Mouse (Mus musculus) lung, postnatal 14 days (tissue): ENCODE measurements around the gene Gsg1l2.

ENCODE experiments used
- DNase-seq: peaks from one replicate; pipeline ENCODE4 v3.0.0; 2021

Gsg1l2 gene

GRCm38 (mm10) chr11:67774379-67774778 is at the start of gene Gsg1l2:
Gene Gsg1l2 (plus strand): TSS chr11:67774608.
- DNase-seq, result no peak

DNA sequence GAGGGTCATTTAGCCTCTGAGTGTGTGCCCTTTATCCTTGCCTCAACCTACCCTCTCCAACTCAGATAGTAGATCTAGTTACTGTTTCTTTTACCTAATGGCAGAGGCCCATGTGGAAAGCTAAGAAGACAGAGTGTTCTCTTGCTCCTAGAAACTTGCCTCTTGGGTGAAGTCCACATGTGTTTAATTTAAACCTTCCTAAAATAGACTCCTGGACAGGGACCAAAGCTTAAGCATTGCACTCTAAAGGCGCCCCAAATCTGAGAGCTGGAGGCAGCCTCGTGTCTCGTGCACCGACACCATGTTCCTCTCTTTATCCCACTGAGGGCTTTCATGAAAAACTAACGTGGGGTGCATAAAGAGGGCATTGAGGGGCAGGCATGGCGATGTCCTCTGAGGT is 47.3 kb upstream of the Gsg1l2 start:
- no peak for DNase-seq

DNA sequence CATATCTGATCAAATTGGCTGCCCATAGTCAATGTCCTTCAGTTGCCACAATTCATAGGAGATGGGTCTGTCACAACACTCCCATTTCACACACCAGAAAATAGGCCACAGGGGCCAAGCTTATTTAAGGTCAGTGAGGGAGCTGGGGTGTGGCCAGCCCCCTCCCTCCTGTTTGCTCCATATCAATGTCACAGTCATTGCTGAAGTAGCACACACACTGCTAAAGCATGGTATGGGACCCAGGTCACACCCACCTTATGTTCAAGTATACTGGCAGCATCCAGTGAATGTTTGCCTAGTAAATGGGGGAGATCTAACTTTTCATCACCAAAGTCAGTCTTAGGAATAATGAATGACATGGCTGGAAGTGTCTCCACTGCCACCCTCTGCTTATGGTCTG is 45.7 kb upstream of the Gsg1l2 start:
- no peak for DNase-seq

DNA sequence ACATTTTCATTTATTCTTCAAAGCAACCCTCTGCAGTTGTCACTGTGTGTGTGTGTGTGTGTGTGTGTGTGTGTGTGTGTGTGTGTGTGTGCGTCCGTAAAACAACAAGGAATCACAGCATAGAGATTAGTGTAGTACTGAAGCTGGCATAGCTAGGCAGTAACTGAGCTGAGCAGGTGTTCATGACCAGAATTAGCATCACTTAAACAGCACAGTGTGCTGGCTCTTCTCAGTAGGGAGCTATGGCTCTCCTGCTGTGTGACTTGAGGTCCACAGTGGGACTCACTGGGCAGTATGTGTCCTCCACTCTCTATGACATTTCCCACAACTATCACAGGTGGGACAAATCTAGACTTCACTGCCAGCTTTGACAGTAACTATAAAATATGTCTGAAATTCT is 43.4 kb upstream of the Gsg1l2 start:
- no peak for DNase-seq

DNA sequence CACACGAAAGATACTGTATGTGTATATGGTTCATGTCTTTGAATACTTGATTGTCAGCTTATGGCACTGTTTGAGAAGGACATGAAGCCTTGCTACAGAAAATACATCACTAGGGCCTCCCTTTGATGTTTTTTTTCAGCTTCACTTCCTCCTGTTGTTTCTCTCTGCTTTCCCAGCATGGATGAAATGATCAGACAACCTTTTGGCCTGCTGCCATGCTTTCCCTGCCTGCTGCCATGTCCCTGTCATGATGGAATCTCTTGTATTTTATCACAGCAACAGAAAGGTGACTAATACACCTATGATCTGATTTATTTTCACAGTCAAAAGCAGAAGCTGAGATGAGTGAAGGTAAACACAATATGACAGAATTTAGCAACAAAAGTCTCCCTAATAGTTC is 40.7 kb upstream of the Gsg1l2 start:
- DNase-seq, result no peak

GRCm38 (mm10) chr11:67734597-67734996 is 39.8 kb upstream of the Gsg1l2 start:
- DNase-seq, result no peak

GRCm38 (mm10) chr11:67738345-67738744 is 36.1 kb upstream of the Gsg1l2 start:
- DNase-seq, result no peak

DNA sequence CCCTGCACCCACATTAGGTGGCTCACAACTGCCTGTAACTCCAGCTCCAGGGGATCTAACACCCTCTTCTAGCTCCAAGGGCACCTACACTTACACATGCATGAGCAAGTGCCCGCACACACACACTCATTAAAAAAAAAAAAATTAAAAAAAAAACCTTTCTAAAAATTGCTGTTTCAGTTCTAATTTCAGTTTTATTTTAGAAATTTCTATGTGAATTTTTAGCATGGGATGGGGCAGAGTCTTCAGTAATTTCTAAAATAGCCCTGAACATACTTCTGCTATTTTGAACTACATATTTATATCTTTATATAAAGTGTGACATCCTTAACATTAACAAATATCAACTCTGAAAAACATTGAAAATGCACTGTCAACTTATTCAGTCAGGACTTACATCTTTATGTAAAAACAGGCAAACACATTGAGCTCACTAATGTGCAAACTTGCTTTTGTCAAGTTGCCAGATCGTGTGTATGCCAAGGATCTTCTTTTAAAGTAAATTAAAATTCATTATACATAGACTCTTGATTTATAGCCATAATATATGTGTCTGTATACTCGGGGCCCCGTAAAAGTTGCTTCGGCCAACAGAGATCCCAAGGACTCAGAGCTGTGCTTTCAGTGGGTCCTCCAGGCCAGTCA is 35.4 kb upstream of the Gsg1l2 start:
- DNase-seq, result no peak

DNA sequence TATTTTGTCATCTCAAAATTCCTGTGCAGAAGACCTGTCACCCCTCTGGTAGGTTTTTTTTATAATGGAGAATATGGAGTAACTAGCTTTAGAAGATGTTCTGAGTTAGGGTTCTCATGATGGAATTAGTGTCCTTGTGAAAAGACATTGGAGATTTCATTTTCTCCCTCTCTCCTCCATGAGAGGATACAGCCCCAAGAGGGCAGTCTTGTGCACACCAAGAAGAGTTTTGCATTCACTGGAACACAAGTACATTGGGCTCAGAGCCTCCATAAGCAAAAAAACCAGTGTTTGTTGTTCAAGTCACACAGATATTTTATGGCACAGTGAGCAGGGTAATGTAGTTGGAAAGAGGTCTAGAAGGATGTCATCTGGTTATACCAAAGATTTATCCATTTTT is 32.8 kb upstream of the Gsg1l2 start:
- DNase-seq, result no peak

DNA sequence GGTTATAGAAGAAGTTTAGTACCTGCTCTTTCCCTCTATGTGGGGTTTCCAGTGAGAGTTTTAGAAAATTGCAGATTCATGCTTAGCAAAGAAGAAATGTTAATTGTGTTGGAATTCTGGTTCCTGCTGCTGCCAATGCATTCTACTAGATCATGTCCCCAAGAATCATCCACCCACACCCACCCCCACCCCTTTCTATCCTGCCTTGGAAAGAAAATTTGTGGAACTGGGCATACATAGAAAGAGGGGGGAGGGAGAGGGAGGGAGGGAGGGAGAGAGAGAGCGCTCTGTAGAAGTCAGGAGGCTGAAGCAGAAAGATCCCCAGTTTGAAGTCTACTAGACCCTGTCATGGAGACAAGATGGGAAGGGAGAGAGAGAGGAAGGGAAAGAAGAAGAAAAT is 18.1 kb upstream of the Gsg1l2 start:
- DNase-seq, result no peak

- DNase-seq, result peak; percentile 5
Observed at GRCm38 (mm10) chr11:67757373-67758167, 16.8 kb upstream of the Gsg1l2 start.

GRCm38 (mm10) chr11:67771053-67771452 is 3.4 kb upstream of the Gsg1l2 start, which contains the start of gene Glp2r:
Gene Glp2r (minus strand): TSS chr11:67771153.
- no peak for DNase-seq

GRCm38 (mm10) chr11:67771691-67772090 is 2.7 kb upstream of the Gsg1l2 start:
- no peak for DNase-seq

DNA sequence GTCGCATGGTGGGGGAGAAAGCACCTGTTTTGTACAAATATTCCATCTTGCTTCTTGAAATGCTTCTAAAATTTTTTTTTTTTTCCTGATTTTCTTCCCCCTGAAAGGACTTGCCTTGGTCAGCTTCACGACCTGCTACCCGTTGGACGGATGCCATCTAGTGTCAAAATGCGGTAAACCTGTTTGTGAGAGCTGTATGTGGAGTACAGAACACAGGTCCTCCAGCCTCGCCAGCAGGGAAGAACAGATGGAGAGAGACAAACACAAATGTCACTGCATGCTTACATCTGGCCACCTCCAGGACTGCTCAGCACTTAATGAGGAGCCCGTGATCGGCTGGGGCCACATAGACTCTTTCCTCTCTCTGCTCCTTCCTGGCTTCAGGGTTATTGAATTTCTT is 1.8 kb upstream of the Gsg1l2 start:
- DNase-seq, result peak; percentile 40

DNA sequence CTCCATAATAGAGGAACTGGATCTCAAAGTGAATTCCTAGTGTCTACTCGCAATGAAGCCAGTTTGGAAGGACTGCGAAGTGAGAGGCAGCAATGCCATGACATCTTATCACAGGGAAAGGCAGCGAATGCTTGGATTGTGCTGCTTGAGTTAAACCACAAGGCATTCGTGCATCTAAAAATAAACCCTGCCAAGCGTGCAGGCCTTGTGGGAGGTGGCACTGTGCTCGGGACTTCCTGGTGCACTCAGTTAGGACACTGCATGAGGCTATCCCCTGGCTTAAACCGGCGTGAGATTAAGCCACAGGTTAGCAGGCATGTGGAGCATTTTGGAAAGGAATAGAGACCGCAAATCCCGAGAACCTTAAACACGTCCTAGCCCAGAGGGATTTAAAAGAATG is 15.8 kb downstream of the Gsg1l2 start:
- no peak for DNase-seq

DNA sequence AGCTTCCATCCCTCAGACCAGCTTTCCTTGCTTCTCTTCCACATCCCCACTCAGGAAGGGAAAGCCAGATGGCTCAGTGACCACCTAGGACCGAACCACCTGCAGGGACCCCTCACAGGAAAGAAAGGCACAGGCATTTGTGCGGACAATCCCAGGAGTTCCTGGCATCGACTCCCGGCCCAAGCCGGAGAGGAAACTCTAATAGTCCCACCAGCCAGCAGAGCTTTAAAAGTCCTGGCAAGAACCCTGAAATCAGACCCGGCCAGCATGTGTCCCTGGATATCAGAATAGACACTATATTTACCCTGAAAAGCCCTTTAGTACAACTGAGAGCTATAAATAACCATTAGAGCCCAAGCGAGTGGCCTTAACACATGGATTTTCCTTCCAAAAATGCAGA is 23.5 kb downstream of the Gsg1l2 start, which contains the start of gene Dhrs7c:
Gene Dhrs7c (plus strand): TSS at position 257 of the 400 bp plus-strand sequence.
- no peak for DNase-seq

DNA sequence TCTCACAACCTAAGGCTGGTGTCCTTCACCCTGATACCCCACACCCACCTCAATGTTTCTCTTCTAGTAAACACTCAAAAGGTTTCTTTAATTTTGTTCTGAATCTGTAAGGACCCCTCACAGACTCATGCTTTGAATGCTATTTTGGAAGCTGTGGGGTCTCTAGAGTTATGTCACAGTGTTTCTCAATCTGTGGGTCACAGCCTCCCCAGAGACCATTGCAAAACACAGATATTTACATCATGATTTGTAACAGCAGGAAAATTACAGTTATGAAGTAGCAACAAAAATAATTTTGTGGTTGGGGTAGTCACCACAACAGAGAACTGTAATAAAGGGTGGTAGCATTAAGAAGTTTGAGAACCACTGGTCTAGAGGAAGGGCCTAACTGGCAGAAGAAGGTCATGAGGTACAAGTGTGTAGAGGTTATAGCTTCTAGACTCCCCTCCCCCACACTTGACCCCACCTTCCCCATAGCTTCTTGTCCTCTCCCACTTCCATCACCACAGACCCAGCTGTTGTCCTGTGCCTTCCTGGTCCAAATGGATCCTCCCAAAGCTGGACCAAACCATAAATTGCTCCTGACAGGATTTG is 25.8 kb downstream of the Gsg1l2 start:
- no peak for DNase-seq

DNA sequence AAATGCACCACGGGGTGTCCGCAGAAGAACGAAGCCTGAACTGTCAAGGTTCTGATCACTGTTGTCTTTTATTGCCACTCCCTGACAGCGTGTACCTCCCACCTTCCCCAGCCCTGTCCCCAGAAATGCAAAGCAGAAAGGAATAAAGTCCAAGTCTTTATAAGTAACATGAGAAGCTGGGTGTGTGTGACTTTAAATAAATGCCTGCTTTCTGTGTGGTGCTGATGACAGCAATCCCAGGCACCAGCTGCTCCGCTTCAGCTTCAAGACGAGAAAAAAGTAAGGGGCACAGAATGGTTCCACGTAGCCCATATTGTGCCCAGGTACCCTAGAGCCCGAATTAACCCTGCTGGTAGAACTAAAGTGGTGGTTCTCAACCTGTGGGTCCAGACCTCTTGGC is 26.8 kb downstream of the Gsg1l2 start:
- no peak for DNase-seq

DNA sequence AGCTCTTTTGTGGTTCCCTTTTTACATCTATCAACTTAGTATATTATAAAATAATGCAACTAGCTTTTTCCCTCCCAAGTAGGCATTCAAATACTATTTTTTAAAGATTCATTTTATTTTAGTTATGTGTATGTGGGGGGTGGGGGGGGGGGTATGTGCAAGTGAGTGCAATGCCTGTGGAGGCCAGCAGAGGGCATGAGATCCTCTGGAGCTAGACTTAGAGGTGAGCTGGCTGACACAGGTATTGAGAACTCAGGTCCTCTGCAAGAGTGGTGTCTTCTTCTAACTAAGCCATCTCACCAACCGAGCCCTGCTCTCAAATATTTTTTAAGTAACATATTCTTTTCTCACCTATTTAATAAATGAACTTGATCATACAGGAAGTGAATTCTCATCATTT is 31.1 kb downstream of the Gsg1l2 start:
- no peak for DNase-seq

DNA sequence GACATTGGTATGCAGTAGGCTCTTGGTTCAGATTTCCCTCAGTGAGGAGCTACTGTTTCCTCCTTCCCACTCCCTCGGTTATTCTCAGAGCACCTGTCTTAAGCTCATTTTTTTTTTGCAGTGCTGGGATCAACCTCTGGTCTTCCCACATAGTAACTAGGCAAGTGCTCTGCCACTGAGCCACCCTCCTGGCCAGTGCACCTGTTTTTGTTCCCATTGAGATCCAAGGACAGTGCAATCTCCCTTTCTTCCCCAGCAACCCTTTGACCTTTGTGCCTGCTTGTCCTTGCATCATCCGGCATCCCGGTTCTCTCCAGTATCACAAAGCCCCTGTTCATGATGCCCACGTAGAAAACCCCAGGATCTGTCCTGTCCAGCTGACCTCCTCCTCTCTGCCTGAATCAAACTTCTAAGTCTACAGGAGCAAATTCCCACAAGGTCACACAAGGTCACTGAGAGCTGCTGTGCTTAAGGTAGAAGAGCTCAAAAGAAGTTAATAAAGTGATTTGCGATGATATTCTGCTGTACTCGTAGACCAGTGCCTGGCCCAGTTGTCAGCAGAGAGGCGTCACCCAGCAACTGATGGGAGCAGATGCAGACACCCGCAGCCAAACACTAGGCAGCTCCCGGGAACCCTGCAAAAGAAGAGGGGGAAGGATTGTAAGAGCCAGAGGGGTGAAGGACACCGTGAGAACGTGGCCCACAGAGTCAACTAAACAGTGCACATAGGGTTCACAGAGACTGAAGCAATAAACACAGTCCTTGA is 32.6 kb downstream of the Gsg1l2 start:
- no peak for DNase-seq

- DNase-seq, result no peak
Observed at GRCm38 (mm10) chr11:67808051-67808450, 33.6 kb downstream of the Gsg1l2 start.

GRCm38 (mm10) chr11:67811535-67811934 is 37.1 kb downstream of the Gsg1l2 start:
- DNase-seq, result peak; percentile 28

DNA sequence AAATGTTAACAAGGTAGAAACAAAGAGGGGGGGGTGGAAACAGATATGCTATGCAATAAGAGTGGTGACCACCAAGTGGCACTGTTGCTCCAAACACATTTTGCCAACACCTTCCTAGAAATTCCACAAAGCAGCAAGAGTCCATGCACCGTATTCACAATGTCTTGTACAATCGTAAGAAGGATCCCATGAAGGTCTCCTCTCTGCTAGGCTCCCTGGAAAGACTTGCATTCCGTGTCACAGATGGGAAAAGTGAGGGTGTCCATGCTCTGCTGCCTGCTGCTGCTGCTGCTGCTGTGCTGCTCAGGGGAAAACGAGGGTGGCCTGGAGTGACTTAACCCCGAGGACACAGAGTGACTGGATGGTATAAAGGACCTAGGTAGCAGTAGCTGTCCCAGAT is 45.2 kb downstream of the Gsg1l2 start:
- peak; percentile 63 for DNase-seq
